Mouse (Mus musculus) fibroblast of lung, adult 2 months (primary cell): ENCODE measurements around the gene Kcnc2.
"Not testable (repeated sequence)": the region's sequence is repeated elsewhere in the genome, so short reads cannot be mapped to it uniquely, and the experiment has no call there.

Source experiments
- DNase-seq: peaks from one replicate; pipeline ENCODE4 v3.0.0-alpha.2; 2011; ENCODE audit warnings: low read depth

The Kcnc2 gene

DNA sequence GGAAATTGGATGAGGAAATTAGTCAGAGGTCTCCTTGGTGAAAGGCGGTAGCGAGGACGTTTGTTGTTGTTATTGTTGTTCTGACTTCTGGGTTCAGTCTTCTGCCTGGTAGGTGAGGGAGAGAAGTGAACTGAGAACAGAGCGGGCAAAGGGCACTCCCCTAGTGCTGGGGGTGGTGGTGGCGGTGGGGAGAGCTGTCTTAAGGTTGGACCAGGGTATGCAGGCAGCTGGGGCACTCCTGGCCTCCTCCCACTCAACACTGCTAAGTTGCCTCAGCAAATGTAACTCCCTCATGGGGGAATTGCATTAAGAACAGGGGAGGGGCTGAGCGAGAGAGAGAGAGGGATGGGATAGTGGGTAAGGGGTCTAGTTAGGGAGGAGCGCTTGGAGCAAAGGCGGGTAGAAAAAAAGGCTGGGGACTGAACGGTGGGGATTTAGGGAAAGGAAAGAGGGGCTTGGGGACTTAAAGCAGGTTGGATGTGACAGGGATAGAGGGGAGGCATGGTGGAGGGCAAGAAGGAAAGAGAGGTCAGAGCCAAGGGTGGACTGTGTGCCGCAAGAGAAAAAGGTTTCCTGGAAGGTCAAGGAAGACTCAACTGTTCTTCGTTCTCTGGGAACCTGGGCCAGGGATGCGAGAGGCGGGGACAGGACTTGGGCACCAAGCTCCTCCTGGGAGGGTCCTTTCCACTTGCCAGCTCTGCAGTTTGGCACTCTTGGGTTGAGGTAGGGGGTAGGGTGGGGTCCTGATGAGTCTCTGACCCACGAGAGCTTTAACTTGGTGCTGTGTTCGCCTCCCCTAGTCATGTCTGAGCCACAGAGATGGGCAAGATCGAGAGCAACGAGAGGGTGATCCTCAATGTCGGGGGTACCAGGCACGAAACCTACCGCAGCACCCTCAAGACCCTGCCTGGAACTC lies at the start of gene Kcnc2:
TSS of gene Kcnc2 (plus strand) at position 235 of the 916 bp plus-strand sequence.
- no peak for DNase-seq

DNA sequence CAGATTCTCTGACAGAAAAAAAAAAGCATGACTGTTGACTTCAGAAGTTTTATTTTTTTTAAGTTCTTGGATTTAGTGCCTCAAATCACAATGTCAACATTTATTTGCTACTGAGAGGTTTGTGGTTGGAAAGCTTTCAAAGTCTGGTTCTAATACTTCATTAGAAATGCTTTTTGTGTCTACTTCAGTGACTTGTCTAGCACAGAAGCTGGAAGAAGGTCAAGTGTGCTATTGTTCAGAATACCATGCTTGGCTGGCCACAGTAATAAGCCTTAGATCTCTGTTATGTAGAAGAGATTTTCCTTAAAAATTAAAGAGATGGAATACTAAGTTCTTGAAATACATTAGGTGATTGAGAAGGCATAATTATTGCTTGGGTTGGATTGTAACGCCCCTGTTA lies 43.8 kb upstream of the Kcnc2 start:
- DNase-seq, result no peak

DNA sequence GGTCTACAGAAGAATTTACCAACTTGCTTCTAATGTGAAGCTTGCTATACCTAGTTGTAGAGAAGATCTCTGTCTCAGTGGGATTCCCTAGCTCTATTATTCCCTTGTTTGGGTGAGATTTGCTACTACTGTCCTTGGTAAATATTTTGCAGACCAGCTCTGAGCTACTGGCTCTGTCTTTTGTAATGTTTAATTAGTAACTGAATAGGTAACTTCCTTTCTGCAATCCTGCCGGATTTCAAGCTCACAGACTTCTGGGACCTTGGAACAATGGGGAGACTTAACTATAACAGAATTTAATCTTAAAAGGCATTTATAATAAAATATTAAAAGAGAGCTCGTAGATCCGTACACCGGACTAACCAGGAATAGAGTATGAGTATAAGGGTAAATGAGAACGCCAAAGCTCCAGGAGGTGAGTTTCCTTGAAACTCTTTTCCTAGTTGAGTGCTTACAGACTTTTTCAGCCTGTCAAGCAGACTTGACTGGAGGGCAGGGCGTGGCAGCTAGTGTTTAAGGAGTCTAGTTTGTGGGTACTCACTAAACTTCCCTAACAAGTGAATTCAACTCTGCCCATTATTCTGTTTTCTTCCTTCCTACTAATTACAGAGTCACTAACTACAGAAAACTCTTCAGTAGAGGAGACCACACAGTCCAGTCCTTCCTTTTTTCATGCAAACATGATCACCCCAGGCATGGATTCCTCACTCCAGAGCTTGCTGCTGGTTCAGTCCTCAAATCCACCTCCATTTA lies 41.7 kb upstream of the Kcnc2 start:
- DNase-seq, result not testable (repeated sequence)

DNA sequence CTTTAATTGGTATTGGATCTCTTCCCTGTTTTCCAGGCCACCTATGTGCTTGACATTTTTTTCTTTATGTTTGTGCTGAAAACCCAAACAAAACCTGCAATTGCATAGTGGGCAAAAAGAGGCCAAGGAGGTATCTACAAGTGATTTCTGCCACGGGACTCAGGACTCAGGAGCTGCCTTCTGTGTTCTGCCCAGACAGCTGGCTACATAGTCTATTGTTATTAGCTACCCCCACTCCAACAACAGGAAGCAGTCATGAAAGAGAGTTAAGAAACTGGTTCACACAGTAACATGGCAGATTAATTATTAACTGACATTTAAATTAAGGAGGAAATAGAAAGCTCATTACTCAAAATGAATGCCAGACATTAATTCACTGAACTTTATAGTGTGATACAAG lies 38.2 kb upstream of the Kcnc2 start:
- DNase-seq, result not testable (repeated sequence)

DNA sequence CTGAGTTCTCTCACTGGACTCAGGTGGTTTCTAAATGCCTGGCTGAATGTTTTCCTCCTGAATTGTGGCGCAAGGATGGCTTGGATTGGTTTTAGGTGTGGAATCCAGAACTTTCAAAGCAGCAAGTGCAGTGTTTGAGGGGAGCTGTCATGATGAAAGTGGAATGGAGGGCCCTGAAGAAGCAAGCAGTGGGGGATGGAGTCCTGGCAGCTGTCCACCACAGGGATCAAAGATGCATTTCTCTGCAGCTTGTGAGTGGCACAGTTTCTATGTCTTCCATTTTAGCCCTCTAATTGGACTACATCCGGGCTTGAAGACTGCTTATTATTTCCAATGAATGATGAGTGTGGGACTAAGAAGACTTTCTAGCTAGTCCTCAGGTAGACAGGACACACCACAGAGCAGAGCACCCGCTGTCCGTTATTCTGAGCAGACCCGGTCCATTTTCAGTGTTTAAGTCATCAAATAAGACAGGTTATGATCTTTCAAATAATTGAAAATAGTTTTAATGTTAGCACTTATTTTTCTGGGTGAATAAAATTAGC lies 35.5 kb upstream of the Kcnc2 start:
- not testable (repeated sequence) for DNase-seq

DNA sequence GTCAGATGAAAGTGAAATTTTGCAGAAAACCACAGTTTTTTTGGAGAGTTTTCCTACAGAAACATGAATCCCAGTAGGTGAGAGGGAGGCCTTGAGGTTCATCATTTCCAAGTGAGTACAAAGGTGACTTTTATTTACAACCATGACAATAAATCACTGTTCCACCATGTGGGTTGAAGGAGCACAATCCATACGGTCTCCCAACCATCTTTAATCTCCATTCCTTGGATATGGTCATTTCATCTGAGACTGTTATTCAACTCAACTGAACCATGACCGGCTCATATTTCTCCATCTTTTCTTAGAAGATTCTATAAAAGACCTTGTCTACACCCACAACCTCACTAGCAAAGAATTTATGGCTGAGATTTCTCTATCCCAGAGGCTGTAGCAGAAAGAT lies 22.6 kb upstream of the Kcnc2 start:
- no peak for DNase-seq

DNA sequence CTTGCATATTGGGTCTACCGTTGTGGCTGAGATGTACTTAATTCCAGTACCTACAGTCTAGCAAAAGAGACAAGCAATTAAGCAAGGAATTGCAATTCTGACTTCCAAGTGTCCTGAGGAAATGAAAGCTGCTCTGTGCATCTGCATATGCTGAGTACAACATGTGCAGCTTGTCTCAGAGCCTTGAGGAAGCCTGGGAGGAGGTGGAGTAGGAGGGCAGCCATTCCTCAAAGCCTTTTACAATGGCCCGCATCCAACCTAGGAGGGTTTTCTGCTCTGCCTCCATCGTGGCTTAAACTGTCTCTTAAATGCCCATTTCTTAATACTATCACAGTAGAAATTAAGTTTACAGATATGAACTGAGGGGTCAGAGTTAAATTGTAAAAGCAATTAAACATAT lies 7.5 kb upstream of the Kcnc2 start:
- no peak for DNase-seq

DNA sequence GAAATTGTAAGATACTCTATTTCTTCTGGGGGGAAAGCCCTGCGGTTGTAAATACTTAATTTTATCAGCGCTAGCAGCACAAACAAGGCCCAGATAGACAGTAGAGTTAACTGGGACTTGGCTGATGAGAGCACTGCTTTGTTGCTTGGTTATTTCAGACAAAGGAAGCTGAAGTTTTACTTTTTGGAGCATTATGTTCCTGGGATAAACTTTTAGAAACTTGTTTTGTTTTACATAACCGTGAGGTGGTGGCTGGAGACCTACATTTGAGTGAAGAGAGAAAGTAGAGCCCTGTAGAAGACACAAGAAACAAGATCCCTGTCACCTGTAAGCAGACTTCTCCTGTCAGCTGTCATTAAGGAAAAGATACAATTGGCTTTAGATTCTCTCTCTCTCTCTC lies 1.4 kb upstream of the Kcnc2 start:
- DNase-seq, result no peak

DNA sequence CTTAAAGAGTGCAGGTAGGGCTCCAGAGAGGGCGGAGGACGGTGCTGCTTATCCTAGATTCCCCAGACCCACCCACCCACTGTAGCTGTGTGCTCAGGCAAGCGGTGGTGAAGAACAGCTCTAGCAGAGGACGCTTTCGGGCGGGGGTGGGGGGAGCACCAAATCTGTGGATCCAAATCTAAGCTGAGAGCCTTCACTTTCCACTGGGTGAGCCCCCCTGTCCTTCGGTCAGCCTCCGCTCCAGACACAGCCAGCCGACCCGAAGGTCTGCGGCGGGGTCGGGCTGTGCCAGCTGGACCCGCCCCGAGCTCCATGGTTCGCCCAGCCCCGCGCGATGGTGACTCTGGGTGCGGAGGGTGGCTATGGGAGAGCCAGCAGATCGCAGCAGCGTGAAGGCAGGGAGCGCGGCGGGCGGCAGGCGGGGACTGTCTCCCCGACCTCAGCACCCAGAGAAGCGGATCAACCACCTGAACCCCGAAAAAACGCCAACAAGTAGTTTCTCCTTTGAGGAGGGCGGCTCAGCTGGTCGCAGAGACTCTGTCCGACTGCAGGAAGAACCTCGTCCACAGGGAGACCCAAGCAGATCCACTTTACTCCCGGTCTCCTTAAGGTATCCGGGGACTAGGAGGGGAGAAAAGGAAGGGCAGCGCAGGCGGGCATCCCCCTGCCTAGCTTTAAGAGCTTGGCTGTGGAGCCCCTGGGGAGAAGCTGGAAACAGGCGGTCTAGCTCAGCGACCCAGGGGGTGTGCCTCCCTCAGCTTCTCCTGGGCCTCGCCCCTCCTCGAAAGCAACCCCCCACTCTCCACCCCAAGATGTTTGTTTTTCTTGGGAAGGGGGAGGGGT lies 761 bp upstream of the Kcnc2 start:
- DNase-seq, result no peak

DNA sequence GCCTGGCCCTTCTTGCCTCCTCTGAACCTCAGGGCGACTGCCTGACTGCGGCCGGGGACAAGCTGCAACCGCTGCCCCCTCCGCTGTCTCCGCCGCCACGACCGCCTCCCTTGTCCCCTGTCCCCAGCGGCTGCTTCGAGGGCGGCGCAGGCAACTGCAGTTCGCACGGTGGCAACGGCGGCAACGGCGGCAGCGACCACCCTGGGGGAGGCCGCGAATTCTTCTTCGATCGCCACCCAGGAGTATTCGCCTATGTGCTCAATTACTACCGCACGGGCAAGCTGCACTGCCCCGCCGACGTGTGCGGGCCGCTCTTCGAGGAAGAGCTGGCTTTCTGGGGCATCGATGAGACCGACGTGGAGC lies 863 bp downstream of the Kcnc2 start:
- DNase-seq, result no peak

DNA sequence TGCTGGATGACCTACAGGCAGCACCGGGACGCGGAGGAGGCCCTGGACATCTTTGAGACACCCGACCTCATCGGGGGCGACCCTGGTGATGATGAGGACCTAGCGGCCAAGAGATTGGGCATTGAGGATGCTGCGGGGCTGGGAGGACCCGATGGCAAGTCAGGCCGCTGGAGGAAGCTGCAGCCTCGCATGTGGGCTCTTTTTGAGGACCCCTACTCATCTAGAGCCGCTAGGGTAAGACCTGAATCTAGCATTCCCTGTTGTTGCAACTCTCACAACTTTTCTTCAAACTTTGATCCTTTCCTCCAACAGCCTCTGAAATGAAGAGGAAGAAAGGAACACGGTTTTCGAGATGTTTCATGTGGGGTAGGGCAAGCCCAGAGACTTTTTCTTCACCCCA lies 1.2 kb downstream of the Kcnc2 start:
- no peak for DNase-seq

DNA sequence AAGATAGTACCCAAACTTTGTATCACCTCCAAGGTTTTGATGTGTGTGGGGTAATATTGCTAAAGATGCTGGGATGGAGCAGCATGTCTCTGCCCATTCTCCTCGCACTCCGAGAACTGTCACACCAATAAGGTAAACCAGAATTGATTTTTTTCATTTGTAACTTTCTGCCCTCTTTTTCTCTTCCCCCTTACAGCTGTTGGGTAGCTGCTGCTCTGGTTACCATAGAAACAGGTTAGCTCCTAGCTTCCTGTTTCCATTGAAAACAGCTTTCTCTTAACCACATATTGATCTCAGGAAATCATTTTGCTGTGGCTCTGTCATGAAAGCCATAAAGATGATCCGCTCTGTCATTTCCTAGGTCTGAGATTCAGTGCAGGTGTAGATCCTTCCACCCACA lies 7.1 kb downstream of the Kcnc2 start:
- DNase-seq, result no peak

DNA sequence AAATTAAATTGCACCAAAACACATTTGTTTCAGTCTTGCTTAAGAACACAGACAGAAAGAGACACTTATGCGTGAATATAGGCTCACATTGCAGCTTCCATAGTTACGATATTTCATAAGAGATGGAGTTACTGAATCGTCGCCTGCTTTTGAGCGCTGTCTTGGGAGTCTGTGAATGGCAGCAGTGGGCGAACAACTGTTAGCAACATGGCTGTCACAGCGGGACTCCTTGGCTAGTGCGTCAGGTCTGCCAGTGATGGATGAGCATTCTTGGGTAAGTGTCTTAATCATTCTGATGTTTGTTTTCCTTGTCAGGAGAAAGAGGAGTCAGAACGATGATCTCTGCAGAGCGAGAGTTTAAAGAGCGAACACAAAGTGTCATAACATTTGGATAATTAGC lies 44.2 kb downstream of the Kcnc2 start:
- DNase-seq, result no peak

DNA sequence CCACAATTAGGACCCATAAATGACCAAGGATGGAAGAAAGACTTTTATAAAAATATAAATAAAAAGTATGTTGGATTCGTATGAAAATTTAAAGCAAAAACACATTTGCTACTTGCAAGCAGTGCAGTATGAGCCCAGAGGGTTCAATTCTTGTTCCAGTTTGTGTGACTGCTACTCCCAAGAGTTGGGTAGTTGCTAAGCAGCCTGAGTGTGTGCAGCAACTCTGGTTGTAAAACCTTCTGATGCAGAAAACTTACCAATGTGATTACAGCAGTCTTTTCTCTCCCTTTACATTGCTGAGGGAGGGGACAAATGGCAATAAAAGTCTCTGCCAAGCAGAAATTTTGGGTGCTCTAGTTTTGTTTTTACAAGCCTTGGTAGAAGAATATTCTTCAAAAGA lies 46.9 kb downstream of the Kcnc2 start:
- DNase-seq, result no peak

DNA sequence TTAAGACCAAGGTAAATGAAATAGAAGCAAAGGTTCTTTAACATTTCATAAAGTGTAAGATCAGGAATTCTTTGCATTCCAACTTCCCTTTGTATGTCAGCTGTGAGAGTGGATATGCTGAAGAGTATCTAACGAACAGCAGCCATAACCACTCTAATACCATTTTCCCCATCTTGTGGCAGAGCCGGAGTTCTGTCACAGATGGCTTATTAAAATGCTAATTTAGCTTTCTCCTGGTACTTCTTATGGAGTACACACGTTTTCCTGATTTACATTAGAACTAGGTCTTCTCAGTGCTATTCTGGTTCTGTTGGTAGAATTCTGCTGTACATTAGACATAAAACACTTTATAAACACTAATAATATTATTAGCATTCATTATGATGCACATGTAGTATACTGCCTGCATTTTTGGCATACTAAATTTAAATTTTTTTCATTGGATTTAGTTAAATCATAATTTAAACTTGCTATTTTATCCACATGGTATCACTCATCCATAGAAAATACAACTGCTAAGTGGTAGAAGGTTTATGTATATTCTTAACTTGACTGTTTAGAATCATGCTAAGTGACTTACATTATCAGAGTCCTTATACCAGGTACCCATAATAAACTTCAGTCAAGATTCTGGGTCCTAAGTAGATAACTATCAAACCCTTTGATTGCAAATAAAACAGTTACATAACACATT lies 86.9 kb downstream of the Kcnc2 start:
- no peak for DNase-seq

DNA sequence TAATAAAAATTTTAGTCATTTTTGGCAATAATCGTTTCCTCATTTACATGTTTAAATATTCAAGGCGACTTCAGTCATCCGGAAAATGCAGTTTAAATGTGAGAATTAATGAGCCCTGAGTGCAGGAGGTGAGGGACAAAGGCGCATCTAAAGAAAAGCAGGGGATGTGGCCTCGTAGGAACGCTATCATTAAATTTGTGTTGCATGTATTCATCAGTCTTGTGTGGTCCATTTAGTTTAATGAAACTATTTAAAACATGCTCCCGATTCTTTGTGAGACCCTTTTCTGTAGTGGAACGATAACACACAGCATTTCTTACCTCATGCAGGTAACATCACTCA lies 87.4 kb downstream of the Kcnc2 start:
- no peak for DNase-seq

DNA sequence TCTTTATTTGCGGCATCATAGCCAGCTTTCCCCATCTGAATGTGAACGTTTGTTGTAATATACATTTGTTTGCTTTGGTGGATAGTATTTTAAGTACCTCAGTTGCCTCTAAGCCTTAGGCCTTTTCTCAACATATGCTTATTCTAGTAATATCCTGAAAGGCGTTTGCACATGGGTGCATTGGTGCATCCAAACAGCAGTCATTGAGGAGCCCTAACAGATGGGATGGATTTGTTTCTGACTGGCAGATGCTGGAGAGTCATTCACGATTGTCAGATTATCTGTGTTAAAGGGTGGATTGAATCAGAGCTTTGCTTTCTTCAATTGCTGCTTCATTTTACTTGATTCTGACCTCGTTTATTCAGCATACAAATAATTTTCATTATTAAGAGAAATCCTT lies 89.8 kb downstream of the Kcnc2 start:
- DNase-seq, result no peak

DNA sequence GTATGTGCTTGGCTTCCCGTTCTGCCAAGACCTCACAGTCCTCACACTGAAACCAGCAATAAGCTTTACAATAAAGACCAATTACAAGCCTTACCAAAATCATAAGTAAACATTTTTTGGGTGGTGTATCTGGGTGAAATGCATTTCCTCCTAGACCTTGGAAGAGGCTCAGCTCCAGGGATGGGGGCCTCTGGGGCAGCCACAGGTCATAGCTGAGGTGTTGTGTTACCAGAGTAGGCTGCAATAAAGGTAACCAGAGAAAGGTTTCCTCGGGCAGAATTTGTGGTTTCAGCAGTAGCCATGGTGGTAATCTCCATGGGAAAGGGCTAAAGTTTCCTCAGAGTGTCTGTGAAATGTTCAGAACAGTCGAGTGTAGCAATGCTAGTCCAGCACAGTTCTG lies 97.4 kb downstream of the Kcnc2 start:
- DNase-seq, result no peak

DNA sequence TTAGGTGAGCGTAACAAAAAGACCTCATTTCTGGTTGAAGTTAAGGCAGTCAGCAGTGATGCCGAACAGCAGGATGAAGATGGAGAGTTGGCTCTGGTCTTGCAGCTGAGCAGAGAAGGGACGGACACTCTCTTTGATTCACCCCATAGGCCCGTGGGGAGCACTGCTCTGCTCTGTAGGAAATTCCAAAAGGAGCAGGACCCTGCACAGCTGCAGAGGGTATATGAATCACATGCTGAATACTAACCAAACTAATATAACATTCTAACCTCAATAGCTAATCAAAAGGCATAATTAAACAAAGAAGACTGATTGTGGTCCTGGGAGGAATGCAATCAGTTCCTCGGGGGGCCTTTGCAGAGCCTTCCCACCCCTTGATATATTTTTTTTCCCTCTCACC lies 106.2 kb downstream of the Kcnc2 start:
- DNase-seq, result no peak

DNA sequence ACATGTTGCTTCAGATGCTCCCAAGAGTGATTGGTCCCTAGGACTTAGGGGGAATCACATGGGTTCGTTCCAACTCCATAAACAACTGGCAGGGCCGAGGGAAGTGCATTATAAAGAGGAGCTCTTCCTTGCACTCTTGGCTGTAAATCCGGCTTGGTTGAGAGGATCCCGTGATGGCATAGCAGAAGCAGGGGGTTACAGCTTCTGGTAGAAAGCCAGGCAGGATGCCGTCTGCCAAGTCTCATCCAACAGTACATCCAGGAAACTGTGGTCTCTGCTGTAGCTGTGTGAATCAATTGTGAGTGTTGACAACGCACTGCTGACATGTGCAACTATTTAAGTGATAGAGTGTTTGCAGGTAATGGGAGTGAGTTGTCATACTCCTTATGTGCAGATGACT lies 107.5 kb downstream of the Kcnc2 start:
- DNase-seq, result no peak

DNA sequence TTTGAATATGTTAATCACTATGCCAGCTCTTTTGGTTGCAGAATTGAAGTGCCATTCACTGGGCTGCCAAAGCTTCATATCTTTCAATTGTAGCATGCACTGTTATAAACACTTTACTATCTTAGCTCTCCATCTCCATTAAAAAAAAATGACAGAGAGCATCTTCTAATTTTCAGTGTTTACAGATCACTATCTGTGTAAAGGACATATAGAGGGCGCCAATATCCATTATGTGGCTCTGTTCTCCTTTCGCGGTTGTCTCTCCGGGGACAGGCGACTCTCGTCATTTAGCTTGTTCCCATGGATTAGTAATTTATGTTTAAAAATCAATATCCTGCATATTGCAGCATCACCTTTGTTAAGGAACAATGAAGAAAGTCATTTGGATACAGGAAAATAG lies 109.7 kb downstream of the Kcnc2 start:
- DNase-seq, result no peak
